Mouse (Mus musculus) liver, embryonic 16.5 days (tissue): ENCODE results near the gene Shb. TPM values are rescaled to one million over a fixed set of nuclear protein-coding genes. Genes with fewer than 3 reads are reported as not detected.

Experiments used
- ATAC-seq: fragments of 200-750 bp; cut with Nextera tagmentation; 2 replicates; pipeline ENCODE4 v1.8.0; 2017; ENCODE audit warnings: low read depth, mild to moderate bottlenecking, moderate number of reproducible peaks, moderate library complexity
- H3K27ac ChIP-seq: fragments of 300-500 bp; sonication (generic); 2 replicates; pipeline ENCODE4 v1.5.1; 2014; ENCODE audit warnings: mild to moderate bottlenecking, low read length
- H3K27me3 ChIP-seq: fragments of 300-500 bp; sonication (generic); 2 replicates; pipeline ENCODE4 v1.6.1; 2014; ENCODE audit warnings: low read depth, low read length, mixed read lengths; ENCODE audit not compliant: control insufficient read depth, insufficient read depth
- H3K36me3 ChIP-seq: fragments of 300-500 bp; sonication (generic); 2 replicates; pipeline ENCODE4 v1.6.1; 2014; ENCODE audit warnings: mild to moderate bottlenecking; ENCODE audit not compliant: control insufficient read depth, insufficient read depth
- H3K4me1 ChIP-seq: fragments of 300-500 bp; sonication (generic); 2 replicates; pipeline ENCODE4 v1.6.1; 2014; ENCODE audit warnings: low read depth, low read length, mixed read lengths; ENCODE audit not compliant: control insufficient read depth
- H3K4me2 ChIP-seq: fragments of 300-500 bp; sonication (generic); 2 replicates; pipeline ENCODE4 v1.6.1; 2014; ENCODE audit warnings: low read depth, low read length, mixed read lengths
- H3K4me3 ChIP-seq: fragments of 300-500 bp; sonication (generic); 2 replicates; pipeline ENCODE4 v1.5.1; 2014; ENCODE audit warnings: low read depth, mild to moderate bottlenecking, low read length
- H3K9ac ChIP-seq: fragments of 300-500 bp; sonication (generic); 2 replicates; pipeline ENCODE4 v1.6.1; 2014; ENCODE audit warnings: low read depth, low read length
- H3K9me3 ChIP-seq: fragments of 300-500 bp; sonication (generic); replicated peaks from 2 replicates; pipeline ENCODE4 v1.6.1; 2016; ENCODE audit warnings: low read length; ENCODE audit not compliant: control insufficient read depth
- WGBS: fragments of 180-500 bp; shearing (Covaris S2); extraction: QIAGEN DNeasy Blood & Tissue Kit; methylation state at CpG from one replicate; pipeline ENCODE4 v1.1.7; 2014; ENCODE audit not compliant: insufficient replicate concordance; 5-methylcytosine and 5-hydroxymethylcytosine counted together
- polyA plus RNA-seq: library from polyadenylated mRNA; unstranded; fragments of >200 nt; fragmentation: Nextera tagmentation; extraction: Ambion mirVana; gene quantifications from 2 replicates; pipeline ENCODE4 v1.2.1, GENCODE M21; 2015

The Shb gene
- polyA plus RNA-seq, 1 experiment from 2014 or later, result 1.4 TPM

GRCm38 (mm10) chr4:45529201-45529985, 2.9 kb downstream of the Shb start:
- H3K9me3 ChIP-seq, result no peaks in the 10 kb centered on the region
- ATAC-seq, result peak; percentile 23
- under 1% methylated on average over 71 of the region's 71 CpGs for WGBS
- peak overlapping the region; percentile 85 for H3K27ac ChIP-seq
- H3K27me3 ChIP-seq, result no peaks in the 10 kb centered on the region; the same call in 1 of the 2 replicates
- H3K4me1 ChIP-seq, result peaks cover 58% of the 10 kb centered on the region
- peaks cover 2% of the 10 kb centered on the region for H3K36me3 ChIP-seq
- peak overlapping the region; percentile 89 for H3K4me3 ChIP-seq
- peak overlapping the region; percentile 100 for H3K4me2 ChIP-seq
- peak overlapping the region; percentile 92 for H3K9ac ChIP-seq

GRCm38 (mm10) chr4:45528355-45529198, 3.7 kb downstream of the Shb start:
- no peak for ATAC-seq
- 9% methylated on average over 21 of the region's 21 CpGs for WGBS
- Histone ChIP-seq H3K27me3 (no peaks in the 10 kb centered on the region; the same call in 1 of the 2 replicates), H3K4me3 (peak overlapping the region; percentile 89), H3K4me1 (peaks cover 62% of the 10 kb centered on the region), H3K27ac (peak overlapping the region; percentile 85), H3K9ac (peak overlapping the region; percentile 92), H3K9me3 (no peaks in the 10 kb centered on the region), H3K36me3 (peaks cover 3% of the 10 kb centered on the region), H3K4me2 (peak overlapping the region; percentile 100)

GRCm38 (mm10) chr4:45527562-45528354, 4.5 kb downstream of the Shb start:
- Histone ChIP-seq H3K9me3 (no peaks in the 10 kb centered on the region), H3K4me2 (peak overlapping the region; percentile 100), H3K36me3 (peaks cover 3% of the 10 kb centered on the region), H3K4me3 (peak overlapping the region; percentile 89), H3K9ac (peak overlapping the region; percentile 92), H3K27me3 (no peaks in the 10 kb centered on the region; the same call in 1 of the 2 replicates), H3K4me1 (peaks cover 70% of the 10 kb centered on the region), H3K27ac (no peak overlapping the region)
- 87% methylated on average over 2 of the region's 2 CpGs for WGBS
- no peak for ATAC-seq

- H3K4me2 ChIP-seq, result peak overlapping the region; percentile 100
- H3K9ac ChIP-seq, result peak overlapping the region; percentile 16
- WGBS, result 74% methylated on average over 2 of the region's 2 CpGs
- peak overlapping the region; percentile 89 for H3K4me3 ChIP-seq
- no peaks in the 10 kb centered on the region for H3K9me3 ChIP-seq
- H3K27ac ChIP-seq, result no peak overlapping the region
- H3K27me3 ChIP-seq, result no peaks in the 10 kb centered on the region; the same call in 1 of the 2 replicates
- ATAC-seq, result no peak
- H3K36me3 ChIP-seq, result peaks cover 3% of the 10 kb centered on the region
- peaks cover 73% of the 10 kb centered on the region for H3K4me1 ChIP-seq
Measured at GRCm38 (mm10) chr4:45526846-45527561, 5.3 kb downstream of the Shb start.

GRCm38 (mm10) chr4:45526175-45526574, 6.1 kb downstream of the Shb start:
- 80% methylated on average over 3 of the region's 3 CpGs for WGBS
- Histone ChIP-seq H3K9me3 (no peaks in the 10 kb centered on the region), H3K4me2 (no peak overlapping the region), H3K27ac (no peak overlapping the region), H3K9ac (no peak overlapping the region), H3K4me1 (peaks cover 73% of the 10 kb centered on the region), H3K4me3 (no peak overlapping the region), H3K36me3 (peaks cover 3% of the 10 kb centered on the region), H3K27me3 (no peaks in the 10 kb centered on the region; the same call in 1 of the 2 replicates)
- ATAC-seq, result no peak

GRCm38 (mm10) chr4:45525541-45525940, 6.7 kb downstream of the Shb start:
- Histone ChIP-seq H3K9ac (no peak overlapping the region), H3K4me2 (no peak overlapping the region), H3K9me3 (no peaks in the 10 kb centered on the region), H3K27ac (no peak overlapping the region), H3K36me3 (peaks cover 3% of the 10 kb centered on the region), H3K27me3 (no peaks in the 10 kb centered on the region; the same call in 1 of the 2 replicates), H3K4me3 (no peak overlapping the region), H3K4me1 (peaks cover 75% of the 10 kb centered on the region)
- WGBS, result 85% methylated on average over 3 of the region's 3 CpGs
- ATAC-seq, result no peak

GRCm38 (mm10) chr4:45524602-45525001, 7.7 kb downstream of the Shb start:
- H3K27me3 ChIP-seq, result no peaks in the 10 kb centered on the region; the same call in 1 of the 2 replicates
- no peak overlapping the region for H3K9ac ChIP-seq
- H3K4me3 ChIP-seq, result no peak overlapping the region
- no peaks in the 10 kb centered on the region for H3K9me3 ChIP-seq
- H3K36me3 ChIP-seq, result peaks cover 3% of the 10 kb centered on the region
- ATAC-seq, result no peak
- WGBS, result 49% methylated on average over 4 of the region's 4 CpGs
- no peak overlapping the region for H3K27ac ChIP-seq
- H3K4me2 ChIP-seq, result no peak overlapping the region
- H3K4me1 ChIP-seq, result peaks cover 84% of the 10 kb centered on the region

- peak overlapping the region; percentile 83 for H3K27ac ChIP-seq
- H3K9me3 ChIP-seq, result no peaks in the 10 kb centered on the region
- H3K4me2 ChIP-seq, result no peak overlapping the region
- peaks cover 73% of the 10 kb centered on the region for H3K4me1 ChIP-seq
- no peak overlapping the region for H3K9ac ChIP-seq
- peaks cover 3% of the 10 kb centered on the region for H3K36me3 ChIP-seq
- no peaks in the 10 kb centered on the region for H3K27me3 ChIP-seq
- H3K4me3 ChIP-seq, result no peak overlapping the region
- ATAC-seq, result no peak
- 82% methylated on average over 6 of the region's 6 CpGs for WGBS
Measured at GRCm38 (mm10) chr4:45523360-45523759, 8.9 kb downstream of the Shb start.
